Mouse (Mus musculus): Measurements from ENCODE around the gene Gm498. TPM values are rescaled to one million over a fixed set of nuclear protein-coding genes. Genes with fewer than 3 reads are reported as not detected.

Gm498 gene
- total and polyA plus RNA-seq, 2 experiments from 2014 or later: not detected

GRCm38 (mm10) chr7:143944421-143944980 lies 77.9 kb downstream of the Gm498 start:
- Histone ChIP-seq H3K36me3 (ENCODE audit: insufficient read depth, low read length) (no peaks in the 10 kb centered on the region), H3K9ac (replicated peaks; ENCODE audit: low read length) (no peak overlapping the region), H3K4me2 (ENCODE audit: low read depth, low read length) (no peak overlapping the region), H3K27ac (no peak overlapping the region), H3K27me3 (ENCODE audit: insufficient read depth, low read length) (no peaks in the 10 kb centered on the region), H3K9me3 (ENCODE audit: low read length) (no peaks in the 10 kb centered on the region), H3K4me1 (ENCODE audit: insufficient read depth, low read length) (no peaks in the 10 kb centered on the region), H3K4me3 (ENCODE audit: low read length) (no peak overlapping the region)
- ATAC-seq (peak; percentile 25; the same call in 1 of the 2 replicates), DNase-seq (ENCODE audit: low spot score) (peak; percentile 74)
- WGBS: 22% methylated on average over 6 of the region's 6 CpGs
- no peak for TF ChIP-seq CTCF (IDR thresholded peaks at IDR 0.05; ENCODE audit: low read depth)

Small RNA genes within 50 kb of the gene (microRNA-seq; reads per million reads assigned to microRNA genes)
- gene Mir6404: 0 reads per million in 2 experiments

Other genes starting within 250 kb of the Gm498 start
- gene Tnfrsf26, start 238.1 kb upstream of the Gm498 start, total RNA-seq (2014; rRNA removed): 0.47 and 0.54 TPM in 2 replicates
- gene Tnfrsf26, start 238.1 kb upstream of the Gm498 start, polyA plus RNA-seq (2015; fragmentation: Nextera tagmentation; extraction: Ambion mirVana): 0.16 and 0.20 TPM in 2 replicates
- gene Tnfrsf22, start 217.2 kb upstream of the Gm498 start, total RNA-seq (2014; rRNA removed): 2.9 and 4.8 TPM in 2 replicates
- 4.5 and 5.1 TPM in 2 replicates for gene Tnfrsf22, start 217.2 kb upstream of the Gm498 start, polyA plus RNA-seq (2015; fragmentation: Nextera tagmentation; extraction: Ambion mirVana)
- gene Tnfrsf23, start 181.0 kb upstream of the Gm498 start, total RNA-seq (2014; rRNA removed): 0.58 and 1.5 TPM in 2 replicates
- gene Tnfrsf23, start 181.0 kb upstream of the Gm498 start, polyA plus RNA-seq (2015; fragmentation: Nextera tagmentation; extraction: Ambion mirVana): 0.74 and 1.1 TPM in 2 replicates
- gene Osbpl5, start 109.9 kb upstream of the Gm498 start, total RNA-seq (2014; rRNA removed): 52.8 and 59.9 TPM in 2 replicates
- gene Osbpl5, start 109.9 kb upstream of the Gm498 start, polyA plus RNA-seq (2015; fragmentation: Nextera tagmentation; extraction: Ambion mirVana): 24.2 and 27.6 TPM in 2 replicates
- gene Mrgprg, start 99.8 kb upstream of the Gm498 start, total RNA-seq (2014; rRNA removed): not detected in 2 replicates
- not detected in 2 replicates for gene Mrgprg, start 99.8 kb upstream of the Gm498 start, polyA plus RNA-seq (2015; fragmentation: Nextera tagmentation; extraction: Ambion mirVana)
- gene Mrgpre, start 82.3 kb upstream of the Gm498 start, total RNA-seq (2014; rRNA removed): 8.5 and 10.9 TPM in 2 replicates
- gene Mrgpre, start 82.3 kb upstream of the Gm498 start, polyA plus RNA-seq (2015; fragmentation: Nextera tagmentation; extraction: Ambion mirVana): 4.8 and 6.8 TPM in 2 replicates
- 8.7 and 10.7 TPM in 2 replicates for gene Nadsyn1, start 44.0 kb upstream of the Gm498 start, total RNA-seq (2014; rRNA removed)
- 4.6 and 5.1 TPM in 2 replicates for gene Nadsyn1, start 44.0 kb upstream of the Gm498 start, polyA plus RNA-seq (2015; fragmentation: Nextera tagmentation; extraction: Ambion mirVana)
- 55.6 and 84.4 TPM in 2 replicates for gene Dhcr7, start 43.7 kb upstream of the Gm498 start, total RNA-seq (2014; rRNA removed)
- gene Dhcr7, start 43.7 kb upstream of the Gm498 start, polyA plus RNA-seq (2015; fragmentation: Nextera tagmentation; extraction: Ambion mirVana): 64.1 and 70.2 TPM in 2 replicates
- gene Shank2, start 135.1 kb downstream of the Gm498 start, total RNA-seq (2014; rRNA removed): 28.0 and 30.0 TPM in 2 replicates
- 8.4 and 8.5 TPM in 2 replicates for gene Shank2, start 135.1 kb downstream of the Gm498 start, polyA plus RNA-seq (2015; fragmentation: Nextera tagmentation; extraction: Ambion mirVana)

Measured in hindbrain, postnatal 0 days (tissue).